Mouse (Mus musculus): ENCODE data around the gene Actg2.

DNA sequence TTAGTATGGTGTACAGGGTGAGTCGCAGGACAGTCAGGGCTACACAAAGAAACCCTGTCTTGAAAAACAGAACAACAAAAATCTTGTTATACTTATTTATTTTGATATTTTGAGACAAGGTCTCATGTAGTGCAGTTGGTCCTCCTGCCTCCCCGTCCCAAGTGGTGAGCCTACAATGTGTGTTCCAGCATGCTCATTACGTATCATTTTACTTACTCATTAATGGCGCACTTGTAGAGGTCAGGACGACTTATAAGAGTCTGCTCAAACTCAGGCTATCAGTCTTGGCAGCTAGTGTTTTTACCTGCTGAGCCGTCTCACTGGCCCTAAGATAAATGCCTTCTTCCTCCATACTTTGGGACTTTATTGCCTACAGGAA, 28.9 kb downstream of the Actg2 start:
- TF ChIP-seq CTCF (IDR thresholded peaks at IDR 0.05; ENCODE audit: low read depth) (no peak), EP300 (IDR thresholded peaks at IDR 0.05; ENCODE audit: low read depth) (no peak)
